Mouse (Mus musculus) stomach, embryonic 16.5 days (tissue): ENCODE results near the gene B3galt1. TPM values are rescaled to one million over a fixed set of nuclear protein-coding genes. Genes with fewer than 3 reads are reported as not detected.

ENCODE experiments used
- ATAC-seq: fragments of 200-750 bp; cut with Nextera tagmentation; 2 replicates; pipeline ENCODE4 v1.8.0; 2017; ENCODE audit warnings: moderate number of reproducible peaks, moderate TSS enrichment; ENCODE audit not compliant: insufficient read depth, low FRiP score
- H3K27ac ChIP-seq: fragments of 300-500 bp; sonication (generic); 2 replicates; pipeline ENCODE4 v1.5.1; 2014; ENCODE audit warnings: low read length
- H3K27me3 ChIP-seq: fragments of 300-500 bp; sonication (generic); 2 replicates; pipeline ENCODE4 v1.6.1; 2014; ENCODE audit warnings: low read length, control low read depth, mixed read lengths; ENCODE audit not compliant: control insufficient read depth, insufficient read depth
- H3K36me3 ChIP-seq: fragments of 300-500 bp; sonication (generic); 2 replicates; pipeline ENCODE4 v1.6.1; 2014; ENCODE audit warnings: low read length; ENCODE audit not compliant: control insufficient read depth, insufficient read depth
- H3K4me1 ChIP-seq: fragments of 300-500 bp; sonication (generic); 2 replicates; pipeline ENCODE4 v1.6.1; 2014; ENCODE audit warnings: low read length, control low read depth, mixed read lengths; ENCODE audit not compliant: control insufficient read depth, insufficient read depth
- H3K4me2 ChIP-seq: fragments of 300-500 bp; sonication (generic); 2 replicates; pipeline ENCODE4 v1.6.1; 2014; ENCODE audit warnings: low read depth, low read length, mixed read lengths
- H3K4me3 ChIP-seq: fragments of 300-500 bp; sonication (generic); replicated peaks from 2 replicates; pipeline ENCODE4 v1.5.1; 2014; ENCODE audit warnings: mild to moderate bottlenecking, low read length
- H3K9ac ChIP-seq: fragments of 300-500 bp; sonication (generic); 2 replicates; pipeline ENCODE4 v1.6.1; 2014; ENCODE audit warnings: low read length
- H3K9me3 ChIP-seq: fragments of 300-500 bp; sonication (generic); replicated peaks from 2 replicates; pipeline ENCODE4 v1.6.1; 2016; ENCODE audit warnings: low read length, control low read depth; ENCODE audit not compliant: control insufficient read depth
- WGBS: fragments of 180-500 bp; shearing (Covaris S2); extraction: QIAGEN DNeasy Blood & Tissue Kit; methylation state at CpG from one replicate; pipeline ENCODE4 v1.1.7; 2014; 5-methylcytosine and 5-hydroxymethylcytosine counted together
- polyA plus RNA-seq: library from polyadenylated mRNA; unstranded; fragments of >200 nt; fragmentation: Nextera tagmentation; extraction: Ambion mirVana; gene quantifications from 2 replicates; pipeline ENCODE4 v1.2.1, GENCODE M21; 2015

B3galt1 gene
- polyA plus RNA-seq, 1 experiment from 2014 or later: 3.9 TPM

DNA sequence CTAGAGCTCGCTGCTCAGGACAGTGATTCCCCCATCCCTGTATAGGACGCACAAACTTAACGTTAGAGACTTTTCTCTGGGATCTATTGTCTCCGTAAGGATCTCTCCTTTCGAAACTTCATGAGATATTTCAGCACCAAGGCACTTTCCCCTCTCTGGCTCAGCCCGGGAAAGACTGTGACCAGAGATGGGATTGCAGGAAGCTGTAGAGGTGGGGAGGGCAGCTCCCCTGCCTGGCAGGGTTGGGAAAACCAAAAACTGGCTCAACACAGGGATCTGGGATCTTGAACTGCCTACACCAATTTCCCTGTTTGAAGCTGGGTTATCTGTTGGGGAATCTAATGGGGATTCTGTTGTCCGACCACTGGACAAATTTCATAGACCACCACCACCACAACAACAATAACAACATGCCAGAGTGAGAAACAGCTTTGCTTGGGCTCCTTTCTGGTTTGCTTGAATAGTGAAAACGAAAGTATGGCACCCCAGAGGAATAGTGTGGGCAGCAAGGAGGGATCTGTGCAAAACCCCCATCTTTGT lies 1.5 kb downstream of the B3galt1 start:
- peak overlapping the region; percentile 93 for H3K4me2 ChIP-seq
- WGBS: 20% methylated on average over 8 of the region's 8 CpGs
- no peak overlapping the region for H3K27ac ChIP-seq
- no peak for ATAC-seq
- no peaks in the 10 kb centered on the region for H3K36me3 ChIP-seq
- H3K4me3 ChIP-seq: peak overlapping the region; percentile 74
- 0 out of 2 replicates have a peak, but pooled peaks cover 3% of the 10 kb centered on the region for H3K27me3 ChIP-seq
- no peak overlapping the region for H3K9ac ChIP-seq
- H3K4me1 ChIP-seq: peaks cover 5% of the 10 kb centered on the region
- H3K9me3 ChIP-seq: no peaks in the 10 kb centered on the region

DNA sequence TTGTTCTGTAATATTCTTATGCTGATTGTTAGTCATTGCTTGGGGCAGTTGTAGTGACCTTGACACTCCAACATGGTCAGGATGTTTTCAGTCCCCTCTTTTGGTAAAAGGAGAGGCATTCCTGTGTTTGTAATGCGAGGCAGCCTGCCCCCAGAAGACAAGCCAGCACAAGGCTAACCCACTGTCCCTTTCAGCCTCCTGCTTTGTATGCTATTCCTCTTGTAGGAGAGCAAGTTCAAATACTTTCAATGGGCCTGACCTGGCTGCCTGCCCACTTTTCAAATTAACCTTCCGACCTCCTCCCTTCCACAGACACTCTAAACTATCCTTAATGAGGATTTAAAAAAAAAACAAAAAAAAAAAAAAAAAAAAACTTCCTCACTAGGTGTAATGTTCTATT lies 11.0 kb downstream of the B3galt1 start:
- Histone ChIP-seq H3K9me3 (no peaks in the 10 kb centered on the region), H3K36me3 (no peaks in the 10 kb centered on the region), H3K4me3 (no peak overlapping the region), H3K27me3 (no peaks in the 10 kb centered on the region), H3K9ac (no peak overlapping the region), H3K27ac (no peak overlapping the region), H3K4me2 (no peak overlapping the region), H3K4me1 (no peaks in the 10 kb centered on the region)
- no peak for ATAC-seq
- WGBS: 49% methylated on average over 2 of the region's 2 CpGs

DNA sequence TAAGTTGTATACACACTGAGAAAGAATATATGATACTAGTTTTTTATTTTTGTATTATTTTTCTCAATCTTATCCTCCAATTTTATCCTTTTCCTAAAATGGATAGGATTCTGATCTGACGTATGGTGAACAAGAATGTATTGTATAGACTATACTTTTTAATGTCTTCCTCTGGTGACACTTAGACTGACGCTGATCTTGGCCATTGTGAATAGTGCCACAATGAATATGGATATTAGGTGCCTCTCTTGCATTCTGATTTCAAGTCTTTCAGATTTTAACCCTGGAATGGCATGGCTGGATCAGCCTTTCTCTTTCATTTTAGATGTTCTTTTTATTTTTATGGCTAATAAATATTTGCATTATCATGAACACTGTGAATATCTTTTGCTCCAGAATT lies 17.4 kb downstream of the B3galt1 start:
- Histone ChIP-seq H3K9ac (no peak overlapping the region), H3K27ac (no peak overlapping the region), H3K36me3 (no peaks in the 10 kb centered on the region), H3K27me3 (no peaks in the 10 kb centered on the region), H3K4me2 (no peak overlapping the region), H3K4me3 (no peak overlapping the region), H3K9me3 (no peaks in the 10 kb centered on the region), H3K4me1 (no peaks in the 10 kb centered on the region)
- ATAC-seq: no peak
- 70% methylated on average over 2 of the region's 2 CpGs for WGBS

DNA sequence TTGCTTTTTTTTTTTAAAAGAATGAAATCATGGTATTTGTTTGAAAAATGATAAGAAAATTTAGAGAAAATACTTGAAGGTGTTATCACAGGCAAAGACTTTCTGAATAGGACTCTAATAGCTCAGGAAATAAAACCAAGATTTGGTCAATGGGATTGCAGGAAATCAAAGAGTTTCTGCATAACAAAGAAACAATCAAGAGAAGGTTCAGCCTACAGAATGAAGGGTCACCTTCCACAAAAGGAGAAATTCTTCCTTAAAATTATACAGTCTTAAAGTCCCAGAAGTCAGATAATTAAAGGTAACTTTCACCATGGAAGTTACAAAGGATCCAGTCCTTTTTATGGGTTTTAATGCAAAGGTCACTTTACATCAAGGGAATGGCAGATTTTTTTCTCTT lies 24.7 kb downstream of the B3galt1 start:
- no peak overlapping the region for H3K9ac ChIP-seq
- H3K9me3 ChIP-seq: no peaks in the 10 kb centered on the region
- no peak overlapping the region for H3K4me3 ChIP-seq
- no peak for ATAC-seq
- H3K27me3 ChIP-seq: no peaks in the 10 kb centered on the region
- no peaks in the 10 kb centered on the region for H3K36me3 ChIP-seq
- no peak overlapping the region for H3K4me2 ChIP-seq
- H3K27ac ChIP-seq: no peak overlapping the region
- H3K4me1 ChIP-seq: no peaks in the 10 kb centered on the region

DNA sequence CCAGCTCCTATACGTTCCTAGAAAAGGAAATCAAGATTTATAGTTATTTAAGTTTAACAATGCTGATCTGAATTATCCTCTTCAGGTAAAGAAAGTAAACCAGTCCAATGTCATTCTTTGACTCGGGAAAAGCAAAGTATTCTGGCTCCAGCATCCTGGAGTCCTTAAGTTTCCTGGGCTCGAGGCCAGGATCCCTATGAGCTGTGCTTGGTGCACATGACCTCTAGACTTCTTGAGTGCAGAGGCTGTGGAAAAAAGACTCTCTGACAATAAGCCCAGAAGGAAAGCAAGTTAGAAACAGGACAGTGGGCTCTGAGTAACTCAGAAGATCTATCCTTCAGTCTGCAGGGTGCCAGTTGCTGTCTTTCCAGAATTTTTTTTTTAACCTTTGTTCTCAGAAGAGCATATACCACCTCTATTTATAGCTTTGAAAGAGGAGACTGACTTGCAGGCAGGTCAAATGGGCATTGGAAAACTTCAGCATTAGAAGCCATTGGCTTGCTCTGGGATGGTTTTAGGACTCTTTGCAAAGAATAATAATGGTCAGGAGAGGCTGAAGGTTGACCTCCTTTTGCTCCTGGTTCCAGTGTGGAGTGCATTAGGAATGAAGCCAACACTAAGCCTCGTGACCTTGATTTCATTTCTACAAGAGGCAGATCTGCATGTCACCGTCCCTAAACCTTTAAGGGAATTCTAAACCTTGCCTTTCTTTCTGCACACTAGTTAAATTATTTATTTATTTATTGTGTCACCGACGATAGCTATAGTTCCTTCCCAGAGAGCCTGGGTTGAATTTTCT lies 26.4 kb downstream of the B3galt1 start:
- no peak overlapping the region for H3K4me2 ChIP-seq
- no peaks in the 10 kb centered on the region for H3K36me3 ChIP-seq
- no peaks in the 10 kb centered on the region for H3K4me1 ChIP-seq
- ATAC-seq: no peak
- no peak overlapping the region for H3K9ac ChIP-seq
- H3K4me3 ChIP-seq: no peak overlapping the region
- no peaks in the 10 kb centered on the region for H3K9me3 ChIP-seq
- no peak overlapping the region for H3K27ac ChIP-seq
- WGBS: 65% methylated on average over 7 of the region's 7 CpGs
- H3K27me3 ChIP-seq: no peaks in the 10 kb centered on the region

DNA sequence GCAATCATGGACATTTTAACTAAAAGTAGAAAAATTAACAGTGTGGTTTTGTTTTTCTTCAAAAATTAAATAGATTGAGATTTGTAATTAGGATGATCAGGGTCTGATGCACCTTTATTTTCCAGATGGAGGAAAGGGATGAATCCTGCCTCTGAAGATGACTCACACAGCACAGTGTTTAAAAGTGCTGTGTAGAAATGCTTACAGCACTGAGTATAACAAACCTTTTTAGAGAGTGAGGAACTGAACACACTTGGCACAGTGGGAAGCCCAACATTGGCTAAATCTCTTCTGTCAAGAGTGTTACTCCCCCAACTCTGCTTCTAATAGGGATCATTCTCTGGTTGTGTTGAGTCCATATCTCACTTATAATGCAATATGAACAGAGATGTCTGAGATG lies 57.2 kb downstream of the B3galt1 start:
- H3K27me3 ChIP-seq: no peaks in the 10 kb centered on the region
- H3K4me3 ChIP-seq: no peak overlapping the region
- H3K4me1 ChIP-seq: no peaks in the 10 kb centered on the region
- H3K36me3 ChIP-seq: no peaks in the 10 kb centered on the region
- H3K9ac ChIP-seq: no peak overlapping the region
- no peak overlapping the region for H3K4me2 ChIP-seq
- no peak for ATAC-seq
- H3K27ac ChIP-seq: no peak overlapping the region
- no peaks in the 10 kb centered on the region for H3K9me3 ChIP-seq

DNA sequence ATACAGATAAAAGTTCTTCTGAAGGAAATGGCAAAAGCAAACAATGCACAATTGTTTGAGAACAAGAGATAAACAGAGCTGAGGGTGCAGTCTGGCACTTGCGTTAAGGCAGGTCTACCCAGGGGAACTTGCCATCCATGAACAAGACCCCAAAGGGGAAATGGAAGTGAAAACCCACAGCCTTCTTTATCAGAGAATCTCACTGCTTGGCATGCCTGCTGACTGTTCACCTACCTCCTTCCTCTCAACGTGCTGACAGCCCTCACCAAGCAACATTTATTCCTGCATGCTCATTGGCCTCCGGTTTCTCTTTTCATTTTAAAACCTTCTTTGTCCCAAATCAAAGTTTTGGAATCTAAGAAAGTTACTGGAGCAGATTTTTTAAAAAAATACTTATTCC lies 62.0 kb downstream of the B3galt1 start:
- Histone ChIP-seq H3K36me3 (no peaks in the 10 kb centered on the region), H3K27ac (no peak overlapping the region), H3K4me3 (no peak overlapping the region), H3K4me1 (no peaks in the 10 kb centered on the region), H3K9ac (no peak overlapping the region), H3K9me3 (no peaks in the 10 kb centered on the region), H3K27me3 (no peaks in the 10 kb centered on the region), H3K4me2 (no peak overlapping the region)
- no peak for ATAC-seq
- WGBS: 57% methylated on average over 3 of the region's 3 CpGs

DNA sequence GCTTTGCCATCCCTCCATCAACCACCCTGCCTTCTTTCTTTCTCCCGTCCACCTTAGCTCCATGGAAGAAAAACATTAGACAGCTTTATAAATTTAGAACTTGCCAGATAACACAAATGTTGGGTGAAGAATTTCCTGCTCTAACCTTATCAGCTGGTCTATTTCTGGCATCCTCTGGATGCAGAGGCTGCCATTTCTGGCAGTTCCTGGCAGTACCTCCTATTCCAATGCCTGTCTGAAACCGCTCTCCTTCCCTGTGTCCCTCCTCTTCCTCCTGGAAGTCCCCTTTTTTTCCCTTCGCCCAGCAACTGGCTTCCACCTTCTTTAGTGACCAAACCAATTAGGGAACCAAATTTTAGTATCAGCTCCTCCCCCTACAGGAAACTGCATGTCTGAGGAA lies 62.6 kb downstream of the B3galt1 start:
- ATAC-seq: no peak
- Histone ChIP-seq H3K36me3 (no peaks in the 10 kb centered on the region), H3K9me3 (no peaks in the 10 kb centered on the region), H3K4me1 (no peaks in the 10 kb centered on the region), H3K4me3 (no peak overlapping the region), H3K4me2 (no peak overlapping the region), H3K27ac (no peak overlapping the region), H3K9ac (no peak overlapping the region), H3K27me3 (no peaks in the 10 kb centered on the region)
- 73% methylated on average over 3 of the region's 3 CpGs for WGBS

DNA sequence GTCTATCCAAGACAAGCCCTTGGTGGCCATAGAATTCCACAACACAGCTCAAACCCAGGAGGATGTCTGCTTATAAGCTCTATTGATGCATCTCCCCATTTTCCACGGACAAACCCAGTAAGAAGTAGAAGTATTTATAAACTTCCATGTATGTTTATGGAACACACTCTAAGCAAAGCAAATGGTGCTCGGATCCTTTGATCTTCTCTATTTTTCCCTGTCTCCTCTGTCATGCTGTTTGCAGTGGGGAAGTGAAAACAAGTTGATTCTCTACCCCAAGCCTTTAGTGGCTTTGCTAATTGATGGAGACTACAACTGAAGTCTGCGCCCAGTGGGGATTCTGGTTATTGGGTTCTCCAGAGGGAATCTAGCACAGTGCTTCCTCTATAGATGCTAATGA lies 89.2 kb downstream of the B3galt1 start:
- WGBS: 65% methylated on average over 3 of the region's 3 CpGs
- no peak for ATAC-seq
- Histone ChIP-seq H3K27me3 (no peaks in the 10 kb centered on the region), H3K4me3 (no peak overlapping the region), H3K4me2 (no peak overlapping the region), H3K9me3 (no peaks in the 10 kb centered on the region), H3K9ac (no peak overlapping the region), H3K27ac (no peak overlapping the region), H3K36me3 (no peaks in the 10 kb centered on the region), H3K4me1 (no peaks in the 10 kb centered on the region)
